Mouse (Mus musculus): ENCODE data around the gene Gramd4.
"Not testable (repeated sequence)": the region's sequence is repeated elsewhere in the genome, so short reads cannot be mapped to it uniquely, and the experiment has no call there.

The Gramd4 gene

DNA sequence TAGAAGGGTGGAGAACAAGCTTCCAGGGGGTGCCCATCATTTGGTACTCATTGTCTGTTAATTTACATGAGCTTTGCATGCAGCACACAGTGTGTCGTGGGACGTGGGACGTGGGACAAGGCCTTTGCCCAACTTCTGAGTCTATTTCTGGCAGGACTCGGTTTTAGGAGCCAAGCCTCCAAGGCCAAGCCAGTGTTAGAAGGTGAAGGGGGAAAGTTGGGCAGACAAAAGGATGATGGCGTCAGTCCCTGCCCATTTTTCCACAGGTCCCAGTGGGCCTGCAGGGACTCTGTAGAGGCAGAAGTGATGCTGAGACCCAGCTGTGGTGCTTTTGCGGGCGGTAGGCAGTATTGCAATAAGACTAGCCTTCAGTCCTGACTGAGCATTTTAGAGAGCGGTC, 33.1 kb downstream of the Gramd4 start:
- no peak for DNase-seq (ENCODE audit: low spot score in 2 of 2)

DNA sequence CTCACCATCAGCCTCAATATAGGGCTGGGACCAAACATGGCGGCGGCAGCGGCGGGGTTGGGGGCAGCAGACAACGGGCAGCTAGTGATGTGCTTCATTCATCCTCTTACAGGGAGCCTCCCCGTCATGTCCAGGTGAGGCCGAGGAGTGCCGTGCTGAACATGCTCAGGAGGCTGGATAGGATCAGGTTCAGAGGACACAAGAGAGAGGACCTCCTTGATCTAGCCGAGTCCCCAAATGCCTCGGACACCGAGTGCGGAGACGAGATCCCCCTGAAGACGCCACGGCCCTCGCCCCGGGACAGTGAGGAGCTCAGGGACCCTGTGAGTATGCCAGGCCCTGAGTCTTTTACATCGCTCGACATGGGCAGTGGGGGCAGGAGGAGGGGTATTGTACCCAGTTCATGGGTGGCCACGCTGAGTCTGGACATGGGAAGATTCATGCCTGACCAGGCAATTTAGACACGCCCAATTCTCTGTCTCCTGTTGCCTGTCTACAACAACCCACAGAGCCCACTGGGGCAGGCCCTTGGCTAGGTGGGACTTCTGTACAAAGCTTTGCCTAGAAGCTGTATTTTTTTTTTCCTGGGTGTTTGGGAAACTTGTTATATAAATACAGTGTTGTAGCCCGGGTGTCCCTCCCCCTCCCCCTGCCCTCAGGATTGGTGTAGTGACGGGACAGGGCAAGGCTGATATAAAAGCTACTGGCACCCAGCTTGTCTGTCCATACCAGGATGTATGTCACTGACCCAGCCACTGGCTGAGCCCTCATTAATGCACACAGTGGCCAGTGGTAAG, 33.9 kb downstream of the Gramd4 start:
- no peak for DNase-seq (ENCODE audit: low spot score in 2 of 2)

DNA sequence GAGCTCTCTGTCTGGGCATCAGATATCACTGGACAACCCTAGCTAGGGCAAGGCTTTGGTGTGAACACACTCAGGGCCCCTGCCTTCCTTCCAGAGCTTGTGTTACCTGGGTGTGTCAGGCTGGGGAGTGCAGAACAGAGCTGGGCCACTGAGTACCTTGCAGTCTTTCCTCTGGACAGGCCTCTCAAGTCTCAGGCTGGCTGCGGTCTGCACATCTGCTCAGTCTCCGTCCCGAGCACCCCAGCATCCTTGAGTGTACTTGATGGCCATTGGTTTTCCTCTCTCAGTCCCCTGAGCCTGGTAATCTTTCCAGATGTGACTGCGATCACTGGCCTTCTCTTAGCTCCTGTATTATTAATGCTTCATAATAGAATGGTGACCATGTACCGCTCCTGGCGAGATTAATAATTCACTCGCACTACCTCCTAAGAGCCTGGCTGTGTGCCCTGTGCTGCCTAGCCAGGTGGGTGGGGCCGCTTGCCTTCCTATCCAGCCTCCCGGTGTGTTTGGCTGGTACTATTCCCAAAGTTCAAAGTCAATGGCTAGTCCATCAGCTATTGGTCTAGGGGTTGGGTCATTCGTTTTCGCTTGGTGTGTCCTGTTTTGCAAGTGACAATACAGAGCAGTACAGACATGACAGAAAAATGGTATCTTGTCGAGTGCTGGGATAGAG, 34.6 kb downstream of the Gramd4 start:
- no peak for DNase-seq (ENCODE audit: low spot score in 2 of 2)

DNA sequence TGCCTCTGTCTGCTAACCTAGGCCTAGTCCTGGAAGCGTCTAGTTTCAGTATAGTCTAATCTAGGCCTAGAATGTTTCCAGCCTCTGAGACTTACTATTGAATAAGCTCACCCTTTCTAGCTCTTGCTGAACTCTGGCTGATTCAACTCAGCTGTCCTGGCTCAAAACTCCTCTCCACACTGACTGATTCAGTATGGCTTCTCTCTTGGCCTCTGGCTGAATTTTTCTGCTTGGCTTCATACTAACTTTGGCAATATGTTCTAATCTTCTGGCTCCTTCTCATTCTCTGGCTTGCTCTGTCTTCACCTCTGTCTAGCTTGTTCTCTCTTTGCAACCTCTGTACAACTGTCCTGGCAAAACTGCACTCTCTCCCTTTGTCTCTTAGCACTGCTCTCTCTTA, 35.7 kb downstream of the Gramd4 start:
- DNase-seq (ENCODE audit: low spot score in 2 of 2) = no peak

DNA sequence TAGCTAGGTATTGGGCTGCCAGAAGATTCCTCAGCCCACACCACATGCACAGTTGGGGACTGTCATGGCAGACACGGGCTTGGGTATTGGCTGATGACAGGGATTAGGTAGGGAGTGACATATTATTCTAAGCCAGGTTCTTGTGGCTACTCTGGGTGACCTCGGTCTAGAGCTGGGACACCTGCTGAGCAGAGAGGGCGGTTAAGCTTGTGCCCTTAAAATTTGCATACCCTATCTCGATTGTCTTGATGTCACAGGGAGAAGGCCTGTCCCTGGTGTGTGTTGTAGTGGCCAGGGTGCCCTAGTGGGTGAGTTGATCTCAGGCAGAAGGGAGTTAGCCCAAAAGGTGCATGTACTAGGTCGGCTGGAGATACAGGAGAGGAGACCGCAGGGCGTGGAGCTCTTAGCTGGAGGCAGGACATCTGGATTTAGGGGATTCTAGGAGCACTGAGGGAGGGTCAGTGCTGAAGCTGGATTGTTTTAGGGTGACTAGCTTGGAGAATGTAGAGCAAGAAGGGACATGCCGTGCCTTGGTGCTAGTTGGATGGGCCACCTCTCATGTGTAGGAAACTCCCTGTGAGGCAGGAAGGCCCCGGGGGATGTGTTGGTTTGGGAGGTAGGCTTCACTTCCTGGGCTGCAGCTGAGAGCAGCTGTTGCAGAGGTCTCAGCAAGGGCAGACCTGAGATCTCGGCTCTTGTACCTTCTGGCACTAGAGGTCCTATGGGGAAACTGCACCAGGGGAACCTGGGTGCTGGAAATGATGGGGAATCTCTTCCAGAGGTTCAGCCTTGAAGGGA, 37.0 kb downstream of the Gramd4 start:
- no peak for DNase-seq (ENCODE audit: low spot score in 2 of 2)

DNA sequence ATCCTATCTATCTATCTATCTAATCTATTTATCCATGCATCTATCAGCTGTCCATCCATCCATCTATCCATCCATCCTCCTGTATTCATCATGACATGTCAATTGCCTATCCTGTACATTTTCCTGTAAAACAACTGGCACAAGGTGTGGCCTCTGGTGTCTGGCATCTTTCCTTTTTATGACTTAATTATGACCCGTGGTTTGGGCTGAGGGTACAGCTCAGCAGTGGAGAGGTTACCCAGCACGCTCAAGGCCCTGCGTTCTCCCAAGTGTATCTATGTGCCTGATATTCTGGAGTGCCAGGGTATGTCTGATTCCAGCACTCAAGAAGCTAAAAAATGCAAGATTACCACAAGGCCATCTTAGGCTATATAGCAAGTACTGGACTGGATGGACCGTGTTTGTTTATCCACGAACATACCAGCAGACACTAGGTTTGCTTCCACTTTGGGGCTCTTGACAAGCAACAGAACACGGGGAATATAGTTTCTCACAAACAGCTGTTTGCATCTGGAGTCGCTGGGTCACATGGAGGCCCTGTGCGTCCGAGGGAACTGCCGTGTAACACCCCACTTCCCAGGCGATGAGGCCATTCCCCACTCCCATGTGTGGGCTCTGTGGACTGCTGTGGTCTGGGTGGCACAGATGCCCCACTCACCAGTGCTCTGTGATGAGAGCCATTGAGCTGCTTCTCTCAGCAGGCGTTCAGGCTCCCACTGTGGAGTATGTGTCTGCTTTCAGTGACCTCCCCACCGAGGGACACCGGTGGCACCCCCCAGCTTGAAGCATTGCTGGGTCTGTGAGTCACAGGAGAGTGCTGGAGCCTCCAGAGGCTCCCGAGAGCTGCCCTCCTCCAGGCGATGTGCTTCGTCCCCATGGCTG, 38.5 kb downstream of the Gramd4 start:
- no peak for DNase-seq (ENCODE audit: low spot score in 2 of 2)

DNA sequence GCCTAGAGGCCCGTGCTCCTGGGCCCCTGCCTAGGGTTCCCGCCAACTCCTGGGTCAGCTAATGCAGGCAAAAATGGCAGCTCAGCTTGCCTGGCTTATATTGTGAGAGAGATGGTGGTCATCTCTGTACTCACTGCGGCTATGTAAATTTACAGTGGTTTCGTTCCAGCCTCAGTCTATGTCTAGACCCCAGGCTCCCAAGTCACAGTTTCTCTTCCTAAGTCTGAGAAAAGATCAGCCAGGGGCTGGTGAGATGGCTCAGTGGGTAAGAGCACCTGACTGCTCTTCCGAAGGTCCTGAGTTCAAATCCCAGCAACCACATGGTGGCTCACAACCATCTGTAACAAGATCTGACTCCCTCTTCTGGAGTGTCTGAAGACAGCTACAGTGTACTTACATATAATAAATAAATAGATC, 39.1 kb downstream of the Gramd4 start:
- DNase-seq (ENCODE audit: low spot score in 2 of 2) = not testable (repeated sequence)

DNA sequence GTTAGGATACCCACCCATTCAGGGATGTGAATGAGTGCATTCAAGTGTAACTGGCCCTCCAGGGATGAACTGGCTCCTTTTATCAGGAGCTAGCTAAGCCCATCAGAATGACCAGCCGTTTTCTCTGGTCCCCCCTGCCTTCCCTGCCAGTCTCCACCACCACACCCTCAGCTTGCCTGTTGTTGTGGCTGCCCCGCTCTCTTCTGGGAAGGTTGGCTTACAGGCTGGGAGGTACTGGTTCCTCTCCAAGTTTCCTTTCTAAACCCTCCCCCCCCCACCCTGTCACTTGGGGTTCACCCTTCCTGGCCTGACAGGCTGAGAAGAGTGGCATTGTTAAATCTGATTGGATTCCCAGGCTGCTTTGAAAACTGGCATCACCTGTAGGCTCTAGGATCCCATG, 40.4 kb downstream of the Gramd4 start:
- no peak for DNase-seq (ENCODE audit: low spot score in 2 of 2)

DNA sequence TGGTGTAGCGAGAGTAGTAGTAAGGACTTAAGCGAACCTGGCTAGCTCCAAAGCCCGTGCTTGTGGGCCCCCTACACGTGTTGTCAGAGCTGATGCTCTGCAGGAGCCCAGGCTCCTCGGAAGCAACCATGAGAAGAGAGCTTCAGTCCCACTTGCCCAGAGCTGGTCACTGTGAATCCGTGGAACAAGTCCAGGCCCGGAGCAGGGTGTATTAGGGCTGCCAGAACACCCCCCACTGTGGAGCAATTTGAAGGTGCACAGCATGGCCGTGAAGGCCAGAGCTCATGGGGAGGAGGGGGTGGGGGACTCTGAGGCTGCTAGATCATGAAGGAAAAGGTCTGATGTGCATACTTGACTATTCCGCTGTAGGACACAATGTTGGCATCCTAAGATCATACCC, 44.1 kb downstream of the Gramd4 start:
- no peak for DNase-seq (ENCODE audit: low spot score in 2 of 2)

DNA sequence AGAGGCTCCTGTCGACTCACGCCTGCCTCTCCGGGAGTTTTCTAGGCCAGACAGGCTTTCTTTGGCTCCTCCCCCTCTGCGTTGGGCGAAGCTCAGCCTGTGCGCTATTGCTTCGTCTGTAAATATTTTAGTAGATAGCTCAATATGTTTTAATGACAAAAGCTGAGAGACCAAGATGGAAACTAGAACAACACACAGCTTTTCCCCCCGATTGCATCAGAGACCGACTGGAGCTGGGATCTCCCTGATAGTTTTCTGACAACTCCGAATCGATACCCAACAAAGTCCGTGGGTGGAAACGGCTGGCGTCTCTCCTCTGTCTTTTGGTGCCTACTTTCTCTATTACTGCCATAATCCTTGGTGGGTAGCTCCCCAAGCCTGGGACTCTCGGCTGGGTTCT, 44.8 kb downstream of the Gramd4 start:
- DNase-seq (ENCODE audit: low spot score in 2 of 2) = no peak

DNA sequence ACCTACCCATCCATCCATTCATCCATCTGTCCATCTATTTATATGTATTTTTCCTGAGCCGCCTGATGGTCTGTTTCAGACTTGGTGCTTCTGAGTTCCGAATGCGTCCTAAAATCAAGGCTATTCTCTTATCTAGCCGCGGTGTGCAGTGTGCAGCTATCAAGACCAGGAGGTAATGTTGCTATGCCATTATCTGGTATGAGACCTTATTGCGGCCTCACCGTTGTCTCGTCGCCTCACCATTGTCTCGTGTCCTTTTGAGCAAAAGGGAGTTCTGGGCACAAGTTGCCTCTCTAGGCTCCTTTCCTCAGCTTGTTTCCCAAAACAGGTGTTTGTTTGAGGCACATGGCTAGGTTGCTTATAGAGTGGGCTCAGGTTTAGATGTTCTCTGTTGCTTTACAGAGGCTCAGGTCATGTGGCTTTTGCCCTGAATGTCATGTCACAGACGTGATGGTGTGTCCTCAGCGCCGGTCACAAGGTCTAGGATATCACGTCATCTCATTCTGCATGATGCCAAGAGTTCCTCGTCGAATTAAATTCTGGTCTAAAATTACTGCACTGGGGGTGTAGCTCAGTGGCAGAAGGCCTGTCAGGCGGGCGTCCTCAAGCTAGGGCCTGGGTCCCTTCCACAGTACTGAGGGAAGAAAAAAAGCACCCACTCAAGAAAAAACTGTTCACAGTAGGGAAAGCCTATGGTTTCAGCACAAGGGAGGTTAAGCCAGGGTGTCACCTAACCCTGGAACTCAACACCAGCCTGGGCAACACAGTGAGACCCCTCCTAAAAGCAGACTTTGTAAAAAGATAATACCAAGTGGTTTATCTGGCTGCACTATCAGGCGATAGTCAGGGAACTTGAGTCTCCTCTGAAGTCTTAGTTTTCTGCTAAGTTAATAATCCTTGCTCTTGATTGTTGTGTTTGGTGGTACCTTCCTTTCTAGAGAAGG, 47.2 kb downstream of the Gramd4 start:
- no peak for DNase-seq (ENCODE audit: low spot score in 2 of 2)

DNA sequence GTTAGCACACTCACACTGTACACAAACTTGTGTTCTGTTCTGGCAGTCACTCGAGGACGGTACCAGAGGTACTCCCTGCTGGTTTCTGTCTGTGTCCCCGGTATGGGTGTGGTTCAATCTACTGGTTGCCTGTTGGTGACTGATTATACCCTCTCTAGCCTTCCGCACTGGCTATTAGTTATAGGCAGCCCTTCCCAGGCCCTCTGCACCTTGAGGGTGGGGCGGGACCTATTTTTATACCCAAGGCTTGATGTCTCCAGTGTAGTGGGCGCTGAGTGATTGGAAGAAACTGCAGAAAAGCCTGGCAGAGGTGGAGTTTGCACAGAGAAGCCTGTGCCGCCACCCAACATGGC, 47.8 kb downstream of the Gramd4 start:
- no peak for DNase-seq (ENCODE audit: low spot score in 2 of 2)

DNA sequence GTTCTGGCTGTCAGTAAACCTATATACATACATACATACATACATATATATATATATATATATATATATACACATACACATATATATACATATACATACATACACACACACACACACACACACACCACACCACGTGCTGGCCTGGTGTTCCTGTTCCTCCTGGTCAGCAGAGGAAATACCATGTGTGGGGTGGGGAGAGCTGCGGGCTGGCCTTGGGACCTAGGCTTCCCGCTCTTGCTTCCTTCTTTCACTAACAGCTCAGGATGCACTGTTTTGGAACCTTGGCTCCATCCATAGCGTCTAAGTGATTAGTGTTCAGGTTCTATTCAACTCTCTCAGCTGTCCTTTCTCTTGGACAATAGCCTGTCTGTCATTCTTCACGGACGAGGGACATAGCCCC, 48.3 kb downstream of the Gramd4 start:
- no peak for DNase-seq (ENCODE audit: low spot score in 2 of 2)

DNA sequence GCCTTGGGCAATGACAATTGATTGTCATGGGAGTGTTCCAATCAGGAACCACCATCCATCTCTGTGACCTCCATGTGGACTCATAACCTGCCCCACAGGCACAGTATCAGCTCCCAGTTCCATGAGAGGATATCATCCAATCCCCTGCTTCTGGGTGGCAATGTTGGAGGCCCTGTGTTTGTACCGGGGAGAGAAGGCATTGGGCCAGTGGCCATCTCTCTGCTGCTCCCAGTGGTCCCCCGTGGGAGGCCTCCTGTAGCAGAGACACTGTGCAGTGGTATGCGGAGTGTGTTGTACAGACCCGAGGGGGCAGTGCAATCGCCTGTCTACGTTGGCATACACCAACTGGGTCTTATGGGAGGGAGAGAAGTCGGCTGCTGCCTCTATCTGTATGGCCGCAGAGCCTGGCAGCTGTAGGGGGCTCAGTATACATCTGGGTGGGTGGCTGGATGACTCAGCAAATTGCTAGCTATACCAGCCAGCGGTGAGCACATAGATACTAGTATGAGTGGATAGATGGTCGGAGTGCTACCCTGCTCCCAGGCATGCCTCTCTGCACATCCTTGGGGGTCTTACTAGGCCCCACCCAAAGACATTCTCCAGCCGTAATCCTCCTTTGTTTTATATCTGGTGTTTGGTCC, 50.5 kb downstream of the Gramd4 start:
- no peak for DNase-seq (ENCODE audit: low spot score in 2 of 2)

DNA sequence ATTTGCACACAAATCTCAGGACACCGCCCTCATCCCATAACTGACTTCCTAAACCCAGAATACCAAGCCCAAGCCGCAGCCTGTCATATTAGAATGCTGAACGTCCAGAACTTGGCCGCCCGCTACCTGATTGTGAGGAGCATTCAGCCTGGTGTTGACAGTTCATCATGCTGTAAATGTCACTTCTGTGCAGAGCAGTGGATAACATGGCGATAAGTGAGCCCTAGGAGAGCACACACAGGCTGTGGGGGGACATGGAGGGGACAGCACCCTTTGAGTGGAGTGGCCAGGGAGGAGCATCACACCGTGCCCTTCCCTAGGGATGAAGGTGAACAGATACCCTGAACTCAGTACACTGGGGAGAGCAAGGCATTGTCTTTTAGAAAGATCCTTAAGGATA, 51.8 kb downstream of the Gramd4 start:
- no peak for DNase-seq (ENCODE audit: low spot score in 2 of 2)

DNA sequence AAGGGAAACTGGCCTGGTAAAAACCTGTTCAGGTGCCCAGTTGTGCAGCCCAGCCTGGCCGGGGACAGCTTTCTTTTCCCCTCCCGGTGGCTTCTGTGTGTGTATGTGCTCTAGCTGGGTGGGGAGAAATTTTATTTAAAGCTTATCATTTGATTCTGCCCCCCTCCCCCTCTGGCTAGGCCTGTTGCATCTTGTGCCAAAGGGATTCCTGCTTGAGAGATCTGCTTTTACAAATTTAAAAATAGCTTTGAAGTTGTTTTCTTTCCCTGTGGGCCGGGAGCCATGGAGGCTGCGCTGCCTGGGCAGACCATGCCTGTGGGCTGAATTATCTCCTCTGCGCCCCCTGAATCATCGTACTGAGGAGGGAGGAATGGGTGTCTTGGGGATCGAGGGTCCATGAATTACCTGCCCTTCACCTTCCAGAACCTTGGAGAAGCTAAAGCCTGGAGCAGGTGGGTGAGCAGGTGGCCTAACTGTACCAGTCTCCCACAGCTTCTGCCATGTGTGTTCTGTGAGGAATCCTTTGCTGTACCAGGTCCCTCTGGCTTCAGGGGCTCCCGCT, 52.2 kb downstream of the Gramd4 start:
- no peak for DNase-seq (ENCODE audit: low spot score in 2 of 2)

DNA sequence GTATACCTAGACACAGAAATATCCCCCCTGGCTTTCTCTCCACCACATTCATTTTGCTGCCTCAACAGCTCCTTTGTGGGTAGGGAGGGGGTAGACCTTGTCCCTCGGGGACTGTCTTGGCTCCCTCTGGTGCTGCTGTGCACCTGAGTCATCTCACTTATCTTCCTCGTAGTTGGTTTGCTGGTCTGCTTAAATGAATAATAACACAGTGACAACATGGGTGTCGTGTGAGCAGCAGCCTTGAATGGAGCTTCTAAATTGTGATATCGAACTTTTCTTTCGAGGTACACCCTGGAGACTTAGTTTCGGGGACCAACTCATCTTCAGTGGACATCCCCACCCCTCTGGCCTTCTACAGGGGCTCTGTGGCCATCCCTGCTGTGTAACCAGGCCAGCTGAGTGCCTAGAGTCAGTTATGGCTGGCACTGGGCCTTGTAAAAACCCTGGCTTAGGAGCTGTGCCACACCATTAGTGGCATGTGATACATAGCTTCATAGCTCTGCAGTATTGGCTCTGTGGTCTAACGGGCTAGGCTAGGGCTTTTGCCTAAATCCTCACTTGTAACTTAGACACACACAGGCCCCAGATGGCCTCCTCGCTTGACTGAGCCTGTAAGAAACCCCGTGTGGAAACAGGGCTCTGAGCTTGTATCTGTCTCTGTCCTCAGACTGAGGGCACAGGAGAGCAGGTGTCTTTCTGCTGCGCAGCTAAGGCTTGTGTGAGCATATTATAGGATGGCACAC, 53.0 kb downstream of the Gramd4 start:
- no peak for DNase-seq (ENCODE audit: low spot score in 2 of 2)

DNA sequence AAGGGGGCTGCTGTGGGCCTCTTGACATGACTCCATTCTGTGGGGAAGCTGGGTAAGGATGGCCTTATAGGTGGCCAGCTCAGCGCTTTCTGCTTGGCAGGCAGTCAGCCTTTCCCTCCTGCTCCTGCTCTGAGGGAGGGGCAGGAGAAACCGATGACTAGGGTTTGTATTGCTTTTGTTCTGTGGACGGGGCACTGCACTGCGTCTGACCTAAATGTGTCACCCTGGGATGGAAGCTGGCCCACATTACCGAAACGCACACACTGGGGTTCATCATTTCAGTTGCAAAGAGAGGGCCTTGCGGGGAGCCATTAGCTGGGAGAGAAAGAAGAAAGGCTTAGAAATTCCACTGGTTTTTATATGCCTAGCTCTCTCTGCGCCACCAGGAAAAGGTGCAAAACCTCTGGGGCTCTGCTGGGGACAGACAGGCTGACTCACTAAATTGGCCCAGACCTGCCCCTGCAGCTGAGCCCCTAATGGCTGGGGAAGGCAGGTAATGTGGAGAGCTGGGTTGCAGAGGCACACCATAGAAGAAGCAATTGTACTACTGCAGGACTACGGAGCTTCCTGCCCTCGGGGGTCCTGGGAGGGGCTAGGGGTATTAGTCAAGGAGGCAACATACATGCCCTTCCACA, 55.3 kb downstream of the Gramd4 start:
- no peak for DNase-seq (ENCODE audit: low spot score in 2 of 2)

DNA sequence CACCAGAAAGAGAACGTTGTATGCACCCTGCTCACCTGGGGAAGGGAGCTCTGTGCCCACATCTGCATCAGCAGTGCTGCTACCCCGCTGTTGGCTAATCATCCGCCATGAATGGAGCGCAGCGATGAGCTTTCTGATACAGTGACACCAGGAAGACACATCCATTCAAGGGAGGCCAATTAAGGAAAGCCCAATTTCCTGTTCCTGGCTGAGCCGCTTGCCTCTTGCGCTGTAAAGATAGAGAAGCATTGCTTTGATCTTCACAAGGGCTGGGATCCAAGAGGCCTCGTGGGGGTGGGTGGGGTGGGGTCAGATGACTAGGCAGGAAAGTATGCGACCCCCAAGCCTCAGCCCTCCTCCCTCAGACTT, 55.8 kb downstream of the Gramd4 start:
- DNase-seq (ENCODE audit: low spot score in 2 of 2) = no peak

Data from urinary bladder, postnatal 4 days (tissue).